ENCODE assay signal across 8 mouse cellular contexts in the genomic region with DNA sequence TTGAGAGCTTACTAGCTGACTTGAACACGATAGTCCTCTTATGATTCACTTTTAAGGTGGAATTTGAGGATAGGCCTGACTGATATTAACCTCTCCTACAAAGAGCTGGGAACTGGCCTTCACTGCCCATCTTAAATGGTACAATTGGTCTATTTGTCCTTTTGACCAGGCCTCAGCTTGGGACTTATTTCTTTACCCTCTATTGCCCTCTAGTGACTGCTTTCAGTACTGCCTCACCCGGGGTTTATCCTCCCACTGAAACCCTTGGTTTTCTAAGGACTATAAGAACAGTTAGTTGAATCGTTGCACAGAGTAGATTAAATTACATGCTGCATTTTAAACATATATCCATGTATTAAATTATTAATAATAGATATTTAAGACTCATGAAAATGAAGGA. TPM values are rescaled to one million over a fixed set of nuclear protein-coding genes. Genes with fewer than 3 reads are reported as not detected.
DNase-seq lines count a peak whose midpoint lies in the region; ATAC-seq and TF ChIP-seq lines count a peak whose summit lies in the region.

No protein-coding gene starts in this region.

- H3K4me3 ChIP-seq in E14TG2a.4 (replicated peaks; ENCODE audit: low read length): no peak overlapping the region

- peak; percentile 59 for DNase-seq in adrenal gland, postnatal 25 days
- DNase-seq in heart, postnatal 36 days: peak; percentile 70 to 72
- DNase-seq in kidney, postnatal 36 days: peak; percentile 70 to 85
- peak; percentile 24 to 55 for DNase-seq in lung, adult 18-20 months
- peak; percentile 38 for DNase-seq in retina, adult 2 months (ENCODE audit: low read depth, low spot score)
- DNase-seq in thymus, postnatal 4 days: peak; percentile 75

- intact Hi-C loops in heart, postnatal 36 days (cut with DNase I): loop anchor here (1.0 to 5.0 kb wide), 3 partner anchors 356 to 500 kb away; no protein-coding TSS in a partner anchor

- peak; percentile 80; the same call in 1 of the 2 replicates for ATAC-seq in erythroblast, adult 5-6 weeks (replicated peaks; ENCODE audit: low FRiP score, poor library complexity, severe bottlenecking)

- no peaks in the 10 kb centered on the region for H3K9me3 ChIP-seq in E14TG2a.4 (ENCODE audit: low read length)

- no peaks in the 10 kb centered on the region for H3K36me3 ChIP-seq in E14TG2a.4 (ENCODE audit: insufficient read depth, low read length)

- H3K27me3 ChIP-seq in E14TG2a.4 (ENCODE audit: insufficient read depth, low read length): no peaks in the 10 kb centered on the region

- H3K4me1 ChIP-seq in E14TG2a.4 (replicated peaks; ENCODE audit: low read depth, low read length): no peaks in the 10 kb centered on the region

- peak; percentile 80 for TF ChIP-seq CTCF in E14TG2a.4 (conservative IDR thresholded peaks at IDR 0.05; ENCODE audit: low read length)

RNA-seq across cellular contexts. Expression of gene Arsj, which starts 39.4 kb away (rescaled TPM):
- not detected in 2 replicates for total RNA-seq in adrenal gland, postnatal 25 days (2021)
- not detected in 2 replicates for total RNA-seq in erythroblast, adult 5-6 weeks (2015; ENCODE audit: low replicate concordance)
- not detected in 2 replicates for total RNA-seq in erythroblast, adult 5-6 weeks (2017; ENCODE audit: low replicate concordance)
- total RNA-seq in heart, postnatal 36 days (2021): under 1 TPM; 0.30 to 0.31 TPM
